Mouse (Mus musculus) brown adipose tissue, adult 24 weeks (tissue): ENCODE measurements around the gene Zfp874b. TPM values are rescaled to one million over a fixed set of nuclear protein-coding genes. Genes with fewer than 3 reads are reported as not detected.
"Not testable (repeated sequence)": the region's sequence is repeated elsewhere in the genome, so short reads cannot be mapped to it uniquely, and the experiment has no call there.

Experiments used
- H3K27ac ChIP-seq: fragments of 200-500 bp; replicated peaks from 2 replicates; pipeline ENCODE4 v1.5.1; 2012; ENCODE audit warnings: low read depth, mild to moderate bottlenecking, low read length
- H3K4me1 ChIP-seq: fragments of 200-500 bp; 2 replicates; pipeline ENCODE4 v1.6.1; 2012; ENCODE audit warnings: low read length, mixed read lengths; ENCODE audit not compliant: control insufficient read depth, insufficient read depth, insufficient read length
- H3K4me3 ChIP-seq: fragments of 200-500 bp; 2 replicates; pipeline ENCODE4 v1.5.1; 2012; ENCODE audit warnings: low read depth, mild to moderate bottlenecking, low read length, moderate library complexity; ENCODE audit not compliant: insufficient read depth
- polyA plus RNA-seq: library from polyadenylated mRNA; stranded (reverse); fragments of >200 nt; gene quantifications from 2 replicates; pipeline ENCODE4 v1.2.4, GENCODE M21; 2012; ENCODE audit not compliant: missing spikeins, insufficient read depth, insufficient read length

Gene Zfp874b
- polyA plus RNA-seq, 1 experiment, result 6.2 TPM

DNA sequence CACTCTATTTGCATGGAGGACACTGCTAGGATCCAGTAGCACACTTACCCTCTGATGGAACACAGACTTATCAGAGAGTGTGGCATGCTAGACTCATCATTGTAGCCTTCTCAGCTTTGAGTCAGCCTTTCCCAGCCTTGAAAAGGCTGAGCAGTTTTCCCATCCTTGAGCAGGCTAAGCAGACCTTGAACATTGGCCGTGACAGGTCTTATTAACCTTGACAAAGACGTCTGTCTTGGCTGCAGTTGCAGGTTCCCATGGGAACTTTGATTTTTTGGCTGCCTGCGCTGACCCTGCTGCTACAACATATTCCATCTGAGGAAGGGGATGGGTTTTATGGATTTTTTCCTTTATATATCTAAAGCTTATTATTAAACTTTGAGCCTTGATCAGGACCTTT lies 55.9 kb downstream of the Zfp874b start:
- Histone ChIP-seq H3K27ac (no peak overlapping the region), H3K4me1 (no peaks in the 10 kb centered on the region), H3K4me3 (no peak overlapping the region)

DNA sequence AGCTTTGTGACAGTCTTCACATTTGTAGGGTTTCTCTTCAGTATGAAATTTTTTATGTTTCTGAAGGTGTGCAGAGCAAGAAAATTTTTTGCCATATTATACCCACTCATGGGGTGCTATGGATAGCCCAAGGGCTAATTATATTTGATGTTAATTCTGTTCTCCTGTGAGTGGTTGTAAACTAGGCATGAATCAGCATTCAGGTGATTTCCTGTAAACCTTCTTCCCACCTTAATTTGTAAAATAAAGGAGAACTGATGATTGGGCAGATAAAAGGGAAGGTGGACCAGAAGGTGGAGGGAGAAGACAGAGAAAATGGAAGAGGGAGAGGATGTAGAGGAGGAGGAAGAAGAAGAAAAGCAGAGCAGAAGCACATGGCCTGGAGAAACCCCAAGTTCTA lies 58.4 kb downstream of the Zfp874b start:
- H3K27ac ChIP-seq, H3K4me3 ChIP-seq, H3K4me1 ChIP-seq: not testable (repeated sequence)

DNA sequence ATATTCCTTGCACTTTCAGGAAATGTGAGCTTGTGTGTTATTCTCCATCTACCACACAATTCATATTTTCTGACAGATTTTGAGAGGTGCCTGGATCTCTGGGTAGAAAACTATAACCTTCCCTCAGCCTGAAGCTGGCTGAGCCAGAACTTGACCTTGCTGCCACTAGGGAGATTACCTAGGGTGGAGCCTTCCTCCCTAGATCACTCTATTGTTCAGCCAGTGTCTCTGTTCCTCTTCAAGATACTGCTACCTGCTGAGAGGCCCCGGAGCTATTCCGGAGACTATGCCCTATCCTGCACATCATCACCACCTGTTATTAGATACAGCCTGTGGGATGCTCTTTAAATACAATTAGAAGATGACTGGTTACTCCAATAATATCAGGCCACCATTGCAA lies 61.5 kb downstream of the Zfp874b start:
- not testable (repeated sequence) for H3K4me1 ChIP-seq, H3K27ac ChIP-seq, H3K4me3 ChIP-seq

Other genes with a start within 250 kb of the Zfp874b start
- gene Zfp458, start 205.8 kb downstream of the Zfp874b start, polyA plus RNA-seq, result 0.58 and 1.7 TPM in 2 replicates
- gene Zfp457, start 177.8 kb downstream of the Zfp874b start, polyA plus RNA-seq, result not detected in 2 replicates
- 1.8 and 4.7 TPM in 2 replicates for gene Zfp595, start 151.7 kb downstream of the Zfp874b start, polyA plus RNA-seq
- not detected in 2 replicates for gene Gm28044, start 123.7 kb downstream of the Zfp874b start, polyA plus RNA-seq
- 1.1 and 1.3 TPM in 2 replicates for gene Zfp953, start 123.7 kb downstream of the Zfp874b start, polyA plus RNA-seq
- 3.7 TPM in 1 of 2 replicates, not detected in the other for gene Gm28041, start 108.5 kb downstream of the Zfp874b start, polyA plus RNA-seq
- gene Zfp456, start 108.4 kb downstream of the Zfp874b start, polyA plus RNA-seq, result 0.59 and 1.9 TPM in 2 replicates
- 0.67 and 2.1 TPM in 2 replicates for gene Zfp429, start 84.4 kb downstream of the Zfp874b start, polyA plus RNA-seq
- 0.52 TPM in 1 of 2 replicates, not detected in the other for gene Zfp459, start 62.8 kb downstream of the Zfp874b start, polyA plus RNA-seq
- 9.5 and 15.8 TPM in 2 replicates for gene Zfp874a, start 32.6 kb downstream of the Zfp874b start, polyA plus RNA-seq
- gene Zfp58, start 16.3 kb upstream of the Zfp874b start, polyA plus RNA-seq, result 3.1 and 4.8 TPM in 2 replicates
- gene Gm26965, start 41.9 kb upstream of the Zfp874b start, polyA plus RNA-seq, result not detected in 2 replicates
- gene Zfp87, start 41.9 kb upstream of the Zfp874b start, polyA plus RNA-seq, result 50.5 and 55.8 TPM in 2 replicates
- gene Zfp748, start 69.6 kb upstream of the Zfp874b start, polyA plus RNA-seq, result 2.1 and 5.4 TPM in 2 replicates
- gene Zfp729b, start 125.4 kb upstream of the Zfp874b start, polyA plus RNA-seq, result 4.0 and 5.3 TPM in 2 replicates
- gene Gm49345, start 153.5 kb upstream of the Zfp874b start, polyA plus RNA-seq, result 1.7 TPM in 1 of 2 replicates, not detected in the other
- gene Zfp729a, start 153.5 kb upstream of the Zfp874b start, polyA plus RNA-seq, result 2.0 and 3.9 TPM in 2 replicates
- 6.9 and 7.0 TPM in 2 replicates for gene Zfp738, start 202.8 kb upstream of the Zfp874b start, polyA plus RNA-seq
- gene Zfp65, start 244.9 kb upstream of the Zfp874b start, polyA plus RNA-seq, result 3.0 and 6.1 TPM in 2 replicates